Mouse (Mus musculus) ES-Bruce4 (cell line): Measurements from ENCODE around the gene Ercc1.

Experiments used
- CTCF ChIP-seq: IDR thresholded peaks from one replicate; pipeline ENCODE4 v1.8.1; 2011; ENCODE audit warnings: low read depth, low read length
- EP300 ChIP-seq: IDR thresholded peaks from 2 replicates; pipeline ENCODE4 v1.6.1; 2011; ENCODE audit warnings: low read depth, low read length; ENCODE audit not compliant: insufficient read depth
- POLR2A ChIP-seq: IDR thresholded peaks from one replicate; pipeline ENCODE4 v1.8.1; 2011; ENCODE audit warnings: low read length; ENCODE audit not compliant: insufficient read depth

DNA sequence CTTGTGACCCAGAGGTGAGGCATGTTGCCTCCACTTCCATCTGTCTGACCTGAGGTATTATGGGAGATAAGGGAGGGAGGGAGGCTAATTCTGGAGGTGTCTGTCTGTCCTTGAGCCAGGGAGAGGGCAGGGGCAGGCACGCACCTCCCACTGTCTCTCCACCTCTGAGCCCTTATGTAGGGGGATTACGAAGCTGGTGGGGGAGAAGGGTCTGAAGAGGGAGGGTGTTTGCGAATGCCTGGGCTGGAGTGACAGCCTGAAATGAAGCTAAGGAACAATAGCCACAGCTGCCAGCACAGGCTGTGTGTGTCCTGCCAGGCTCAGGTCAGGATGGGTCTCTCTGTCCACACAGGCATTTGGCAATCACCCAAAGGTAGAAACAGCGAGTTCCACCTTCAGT lies 17.7 kb downstream of the Ercc1 start:
- no peak for TF ChIP-seq CTCF
- no peak for TF ChIP-seq POLR2A
- TF ChIP-seq EP300, result no peak
